Mouse (Mus musculus) adrenal gland, postnatal 10 days (tissue): ENCODE data around the gene Klhl22. TPM values are rescaled to one million over a fixed set of nuclear protein-coding genes. Genes with fewer than 3 reads are reported as not detected.

Experiments used
- DNase-seq: peaks from one replicate; pipeline ENCODE4 v3.0.0; 2021; ENCODE audit warnings: mixed read lengths
- total RNA-seq, 2 experiments: library from RNA; stranded (reverse); gene quantifications; 2 replicates each; pipeline ENCODE4 v1.2.3; 2021

Gene Klhl22
- total RNA-seq, 2 experiments from 2014 or later = 30.6 to 47.9 TPM

DNA sequence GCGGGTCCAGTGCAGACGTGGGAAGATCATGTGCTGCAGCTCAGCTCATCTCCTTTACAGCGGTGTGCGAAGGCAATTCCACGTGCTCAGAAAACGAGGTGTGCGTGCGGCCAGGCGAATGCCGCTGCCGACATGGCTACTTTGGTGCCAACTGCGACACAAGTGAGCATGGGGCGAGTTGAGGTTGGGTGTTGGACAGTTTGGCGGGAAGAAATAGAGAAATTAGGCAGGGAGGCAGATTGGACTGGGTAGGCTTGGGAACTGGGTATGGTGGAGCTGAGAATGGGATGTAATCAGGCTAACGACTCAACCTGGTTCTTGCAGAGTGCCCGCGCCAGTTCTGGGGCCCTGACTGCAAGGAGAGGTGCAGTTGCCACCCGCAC, 43.0 kb downstream of the Klhl22 start:
- no peak for DNase-seq

DNA sequence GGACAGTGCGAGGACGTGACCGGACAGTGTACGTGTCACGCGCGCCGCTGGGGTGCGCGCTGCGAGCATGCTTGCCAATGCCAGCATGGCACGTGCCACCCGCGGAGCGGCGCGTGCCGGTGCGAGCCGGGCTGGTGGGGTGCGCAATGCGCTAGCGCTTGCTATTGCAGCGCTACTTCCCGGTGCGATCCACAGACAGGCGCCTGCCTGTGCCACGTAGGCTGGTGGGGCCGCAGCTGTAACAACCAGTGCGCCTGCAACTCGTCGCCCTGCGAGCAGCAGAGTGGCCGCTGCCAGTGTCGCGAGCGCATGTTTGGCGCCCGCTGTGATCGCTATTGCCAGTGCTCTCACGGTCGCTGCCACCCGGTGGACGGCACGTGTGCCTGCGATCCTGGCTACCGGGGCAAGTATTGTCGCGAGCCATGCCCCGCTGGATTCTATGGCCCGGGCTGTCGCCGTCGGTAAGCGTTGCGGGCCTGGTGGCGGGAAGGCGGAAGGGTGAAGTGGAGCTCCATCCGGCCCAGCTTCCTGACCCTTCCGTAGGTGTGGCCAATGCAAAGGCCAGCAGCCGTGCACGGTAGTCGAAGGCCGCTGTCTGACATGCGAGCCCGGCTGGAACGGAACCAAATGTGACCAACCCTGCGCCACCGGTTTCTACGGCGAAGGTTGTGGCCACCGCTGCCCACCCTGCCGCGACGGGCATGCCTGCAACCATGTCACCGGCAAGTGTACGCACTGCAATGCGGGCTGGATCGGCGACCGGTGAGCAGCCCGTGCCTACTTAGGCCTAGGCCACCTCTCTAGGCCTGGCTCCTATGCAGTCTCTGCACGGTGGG, 43.6 kb downstream of the Klhl22 start:
- peak; percentile 50 for DNase-seq

DNA sequence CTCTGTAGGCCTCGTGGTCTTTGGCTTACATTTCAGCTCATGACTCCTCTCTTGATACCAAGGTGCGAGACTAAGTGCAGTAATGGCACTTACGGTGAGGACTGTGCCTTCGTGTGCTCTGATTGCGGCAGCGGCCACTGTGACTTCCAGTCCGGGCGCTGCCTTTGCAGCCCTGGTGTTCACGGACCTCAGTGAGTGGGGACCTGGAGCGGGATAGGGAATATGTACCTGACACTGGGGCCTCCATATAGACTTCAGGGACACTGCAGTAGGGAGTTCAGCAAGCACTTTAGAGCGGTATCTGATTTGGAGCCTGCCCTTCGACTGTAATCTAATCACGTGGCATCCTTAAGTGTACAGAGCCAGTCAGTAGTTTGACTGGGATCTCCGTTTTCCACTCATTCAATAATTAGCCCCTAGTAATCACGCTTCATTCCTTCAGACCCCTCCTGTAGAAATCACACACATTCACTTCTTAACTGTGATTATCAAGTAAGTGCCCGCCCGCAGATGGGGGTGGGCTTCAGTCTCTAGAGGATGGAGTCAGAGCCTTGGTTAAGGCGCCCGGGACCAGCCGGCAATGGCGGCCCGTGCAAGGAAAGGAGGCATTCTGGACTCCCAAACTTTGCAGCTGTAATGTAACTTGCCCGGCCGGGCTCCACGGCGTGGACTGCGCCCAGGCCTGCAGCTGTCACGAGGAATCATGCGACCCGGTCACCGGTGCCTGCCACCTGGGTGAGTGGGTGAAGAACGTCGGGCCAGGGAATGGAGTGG, 44.4 kb downstream of the Klhl22 start:
- DNase-seq = no peak

DNA sequence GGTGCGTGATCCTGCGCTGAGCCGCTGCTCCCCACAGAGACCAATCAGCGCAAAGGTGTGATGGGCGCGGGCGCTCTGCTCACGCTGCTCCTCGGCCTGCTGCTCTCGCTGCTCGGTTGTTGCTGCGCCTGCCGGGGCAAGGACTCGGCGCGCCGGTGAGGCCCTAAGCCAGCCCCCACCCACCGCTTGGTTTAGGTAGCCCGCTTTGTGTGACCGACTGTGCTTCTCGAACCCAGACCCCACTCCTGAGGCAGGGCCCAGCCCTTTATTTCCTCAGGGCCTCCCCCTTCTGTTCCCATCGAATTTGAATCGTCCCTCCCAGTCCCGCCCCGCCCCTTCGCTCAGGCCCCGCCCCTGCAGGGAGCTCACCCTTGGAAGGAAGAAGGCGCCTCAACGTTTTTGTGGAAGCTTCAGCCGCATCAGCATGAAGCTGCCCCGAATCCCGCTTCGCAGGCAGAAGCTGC, 45.1 kb downstream of the Klhl22 start:
- DNase-seq = peak; percentile 54

DNA sequence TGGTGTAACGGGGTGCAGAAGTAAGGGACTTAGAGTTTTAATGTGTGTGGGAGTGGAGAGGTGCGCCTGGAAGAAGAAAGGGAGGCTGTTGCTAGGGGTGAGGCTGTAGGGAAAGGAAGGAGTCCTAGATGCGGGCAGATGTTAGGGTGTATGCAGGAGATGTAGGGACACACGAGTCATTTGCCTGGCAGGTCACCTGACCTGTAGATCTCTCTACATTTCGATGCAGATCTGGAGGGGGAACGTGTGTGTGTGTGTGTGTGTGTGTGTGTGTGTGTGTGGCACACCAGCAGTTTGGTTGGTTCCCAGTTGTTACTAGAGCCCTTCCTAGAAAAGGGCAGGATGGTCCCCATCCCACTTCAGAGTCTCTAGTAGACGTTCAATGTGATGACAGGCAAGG, 45.6 kb downstream of the Klhl22 start:
- no peak for DNase-seq

DNA sequence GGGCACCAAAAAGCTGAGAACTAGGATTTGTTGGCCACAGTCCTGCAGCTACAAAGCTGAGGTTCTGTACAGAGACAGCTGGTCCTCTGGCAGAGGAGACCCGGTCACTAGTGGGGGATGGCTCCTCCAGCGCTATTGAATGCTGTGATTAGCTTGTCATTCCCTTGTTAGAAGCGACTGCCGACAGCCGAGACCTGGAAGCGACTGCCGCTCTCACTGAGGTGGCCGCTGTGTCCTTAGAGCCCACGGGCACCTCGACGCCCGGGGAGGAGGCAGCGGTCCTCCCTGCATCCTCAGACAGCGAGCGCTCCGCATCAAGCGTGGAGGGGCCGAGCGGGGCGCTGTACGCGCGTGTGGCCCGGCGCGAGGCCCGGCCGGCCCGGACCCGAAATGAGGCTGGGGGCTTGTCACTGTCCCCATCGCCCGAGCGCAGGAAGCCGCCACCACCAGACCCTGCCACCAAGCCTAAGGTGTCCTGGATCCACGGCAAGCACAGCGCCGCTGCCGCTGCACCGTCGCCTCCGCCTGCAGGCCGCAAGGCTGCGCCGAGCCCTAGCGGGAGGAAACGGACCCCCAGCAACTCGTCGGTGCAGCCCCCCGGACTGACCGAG, 47.3 kb downstream of the Klhl22 start:
- DNase-seq = no peak

DNA sequence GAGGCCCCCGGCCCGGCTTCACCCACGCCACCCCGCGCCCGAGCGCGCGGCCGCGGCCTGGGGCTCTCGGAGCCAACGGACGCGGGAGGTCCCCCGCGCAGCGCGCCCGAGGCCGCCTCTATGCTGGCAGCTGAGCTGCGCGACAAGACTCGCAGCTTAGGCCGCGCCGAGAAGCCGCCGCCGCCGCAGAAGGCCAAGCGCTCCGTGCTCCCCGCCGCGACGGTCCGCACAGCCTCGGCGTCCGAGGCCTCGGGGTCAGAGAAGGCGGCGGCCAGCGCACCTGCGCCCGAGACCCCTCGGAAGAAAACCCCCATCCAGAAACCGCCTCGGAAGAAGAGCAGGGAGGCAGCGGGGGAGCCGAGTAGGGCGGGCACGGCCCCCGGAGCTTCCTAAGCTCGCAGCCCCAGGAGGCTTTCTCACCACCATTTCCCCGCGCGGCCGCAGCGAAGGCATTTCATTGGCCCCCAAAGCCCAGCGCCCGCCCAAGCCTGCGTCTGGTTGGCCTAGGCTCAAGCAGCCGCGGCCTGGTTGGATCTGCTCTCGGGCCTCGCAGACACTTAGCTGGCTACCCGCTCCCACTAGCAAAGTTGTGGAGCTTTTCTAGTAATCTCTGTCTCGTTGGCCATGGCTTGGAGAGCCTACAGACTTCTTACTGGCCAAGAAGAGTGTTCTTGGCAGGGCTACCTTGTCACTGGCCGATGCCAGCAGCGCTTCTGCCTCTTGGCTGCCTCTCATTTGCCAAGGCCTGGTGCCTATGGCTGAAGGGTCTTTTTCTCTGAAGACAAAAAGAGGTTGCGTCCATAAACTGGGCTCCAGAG, 48.0 kb downstream of the Klhl22 start:
- DNase-seq = peak; percentile 92

DNA sequence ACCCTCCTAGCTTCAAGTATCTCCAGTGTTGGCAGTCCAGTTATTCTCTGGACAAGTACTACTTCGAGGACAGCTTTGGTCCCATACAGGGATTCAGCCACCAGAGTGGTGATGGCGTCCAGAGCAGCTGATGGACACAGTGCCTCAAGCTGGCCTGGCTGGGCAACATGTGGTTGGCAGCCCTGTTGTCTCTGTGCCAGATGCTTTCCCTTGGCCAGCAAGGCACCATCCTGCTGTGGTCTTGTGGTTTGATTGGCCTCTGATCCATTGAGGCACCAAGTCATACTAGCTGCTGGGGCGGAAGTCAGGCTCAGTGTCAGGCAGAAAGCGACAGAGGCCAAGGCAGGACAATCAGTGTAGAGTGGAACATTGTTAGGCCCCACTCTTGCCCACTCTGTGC, 49.7 kb downstream of the Klhl22 start:
- DNase-seq = no peak

DNA sequence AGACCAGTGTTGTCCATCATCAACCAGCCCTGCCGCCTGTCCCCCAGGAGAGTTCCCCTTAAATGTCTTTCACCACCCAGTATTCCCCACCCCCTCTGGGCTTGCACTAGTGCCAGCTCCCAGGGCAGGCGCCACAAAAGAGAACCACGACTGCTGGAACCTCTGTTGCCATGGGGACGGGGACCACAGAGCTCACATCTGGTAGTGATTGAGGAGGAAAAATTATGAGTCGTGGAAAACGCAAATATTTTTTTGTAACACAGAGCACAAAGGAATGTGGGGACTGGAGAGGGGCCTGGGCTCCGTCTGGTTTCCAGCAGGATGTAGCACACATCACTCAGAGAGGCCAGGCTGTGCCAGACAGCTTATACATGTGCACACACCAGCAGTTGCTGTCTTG, 50.3 kb downstream of the Klhl22 start:
- no peak for DNase-seq

DNA sequence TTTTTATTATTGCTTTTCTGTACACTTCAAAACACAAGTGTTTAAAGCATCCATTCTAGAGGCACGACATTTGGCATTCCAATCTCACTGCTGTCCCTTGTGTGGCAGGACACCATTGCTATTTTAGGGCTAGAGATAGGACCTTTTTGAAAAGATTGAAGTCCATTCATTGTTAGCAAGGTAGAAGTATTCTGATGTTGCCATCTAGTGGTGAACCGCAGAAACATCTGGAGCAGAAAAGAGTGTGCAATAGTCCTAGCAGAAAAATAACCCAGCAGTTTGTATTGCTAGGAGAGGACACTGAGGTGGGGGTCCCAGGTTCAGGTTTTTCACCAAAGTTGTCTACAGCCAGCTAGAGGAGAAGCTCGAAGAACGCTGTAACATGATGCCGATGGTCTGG, 52.7 kb downstream of the Klhl22 start:
- DNase-seq = peak; percentile 33

DNA sequence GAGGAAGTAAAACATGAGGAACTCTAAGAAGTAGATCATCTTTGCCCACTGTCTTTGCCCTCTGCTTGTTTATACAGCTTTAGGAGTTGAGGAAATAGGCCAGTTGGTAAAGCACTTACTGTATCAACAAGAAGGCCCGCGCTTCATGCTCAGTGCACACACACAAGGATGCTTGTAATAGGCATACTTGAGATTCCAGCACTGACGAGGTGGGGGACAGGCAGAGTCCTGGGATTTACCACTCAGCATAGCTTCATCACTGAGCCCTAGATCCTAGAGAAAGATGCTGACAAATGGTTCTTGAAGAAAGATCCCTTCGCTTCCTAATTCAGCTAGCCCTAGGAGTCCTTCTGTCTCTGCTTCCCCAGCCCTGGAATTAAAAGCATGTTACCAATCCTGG, 53.8 kb downstream of the Klhl22 start:
- no peak for DNase-seq

DNA sequence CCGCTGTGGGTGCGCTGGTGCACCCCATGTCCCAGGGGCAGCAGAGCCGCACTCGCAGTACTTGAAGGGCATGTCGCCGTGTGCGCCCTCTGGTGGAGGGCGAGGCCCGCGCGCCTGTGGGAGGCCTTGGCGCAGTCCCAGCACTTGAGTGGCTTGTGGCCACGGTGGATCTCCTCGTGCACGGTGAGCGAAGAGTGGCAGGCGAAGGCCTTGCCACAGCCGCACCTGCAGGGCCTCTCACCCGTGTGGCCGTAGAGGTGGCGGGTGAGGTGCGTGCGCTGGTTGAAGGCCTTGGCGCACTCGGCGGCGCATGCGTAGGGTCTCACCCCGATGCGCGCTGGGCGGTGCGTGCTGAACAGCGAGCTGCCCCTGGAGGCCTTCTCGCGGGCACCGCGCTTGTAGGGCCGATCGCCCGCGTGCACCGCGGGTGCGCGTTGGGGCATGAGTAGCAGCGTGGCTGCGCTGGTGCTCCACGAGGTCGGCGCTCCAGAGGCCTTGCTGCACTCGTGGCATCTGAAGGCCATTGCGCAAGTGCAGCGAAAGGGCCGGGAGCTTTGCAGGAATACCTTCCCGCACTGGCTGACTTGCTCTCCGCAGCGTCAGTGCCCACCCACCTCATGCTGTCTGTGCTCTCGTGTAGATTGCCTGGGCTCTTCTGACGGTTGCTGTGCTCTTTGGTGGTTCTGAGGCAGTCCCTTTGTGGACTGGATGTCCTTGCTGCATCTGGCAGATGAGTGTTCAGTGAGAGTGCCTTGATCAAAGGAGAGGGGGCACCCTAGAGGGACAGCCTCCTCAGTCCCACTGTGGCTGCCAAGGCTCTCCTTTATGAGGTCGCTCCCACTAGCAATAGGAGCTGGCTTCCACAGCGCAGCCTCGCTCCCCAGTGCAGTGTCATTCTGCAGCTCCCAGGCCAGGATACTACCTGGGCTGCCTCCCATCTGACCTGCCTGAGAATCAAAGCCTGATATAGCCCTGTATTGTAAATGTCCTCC, 56.3 kb downstream of the Klhl22 start:
- peak; percentile 77 for DNase-seq

DNA sequence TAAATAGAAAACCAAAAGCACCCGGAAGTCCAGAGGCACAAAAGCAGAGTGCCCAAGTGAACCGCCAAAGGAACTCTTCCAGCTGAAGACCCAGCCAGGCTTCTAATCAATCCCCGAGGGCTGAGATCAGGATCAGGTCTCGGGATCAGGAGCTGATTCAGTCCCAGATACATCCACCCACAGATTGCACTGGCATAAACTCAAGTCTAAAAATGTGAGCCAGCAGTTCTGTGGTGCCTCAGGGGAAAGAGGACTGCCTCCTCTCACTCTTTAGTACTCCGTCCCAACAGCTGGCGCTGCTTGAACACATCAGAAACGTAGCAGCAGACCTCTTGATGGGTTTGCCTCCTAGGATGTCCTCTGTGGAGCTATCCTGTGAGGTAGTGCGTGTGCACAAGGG, 57.1 kb downstream of the Klhl22 start:
- no peak for DNase-seq

DNA sequence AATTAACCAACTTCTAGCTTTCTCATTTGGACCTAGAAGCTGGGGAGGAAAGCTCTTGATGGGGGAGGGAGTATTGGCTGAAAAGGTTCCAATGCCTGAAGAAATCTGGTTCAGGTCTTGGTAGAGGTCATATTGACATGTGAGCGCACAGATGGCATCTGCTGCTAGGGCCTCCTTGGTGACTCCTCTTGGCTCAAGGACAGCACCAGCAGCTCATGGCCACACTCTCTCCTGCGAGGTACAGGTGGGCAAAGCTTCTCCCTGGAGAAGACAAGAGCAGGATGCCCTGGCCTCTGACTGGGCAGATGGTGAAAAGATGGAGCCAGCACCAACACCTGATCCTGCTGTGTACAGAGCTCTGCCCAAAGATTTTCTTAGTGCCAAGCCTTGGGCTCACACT, 67.1 kb downstream of the Klhl22 start:
- no peak for DNase-seq

DNA sequence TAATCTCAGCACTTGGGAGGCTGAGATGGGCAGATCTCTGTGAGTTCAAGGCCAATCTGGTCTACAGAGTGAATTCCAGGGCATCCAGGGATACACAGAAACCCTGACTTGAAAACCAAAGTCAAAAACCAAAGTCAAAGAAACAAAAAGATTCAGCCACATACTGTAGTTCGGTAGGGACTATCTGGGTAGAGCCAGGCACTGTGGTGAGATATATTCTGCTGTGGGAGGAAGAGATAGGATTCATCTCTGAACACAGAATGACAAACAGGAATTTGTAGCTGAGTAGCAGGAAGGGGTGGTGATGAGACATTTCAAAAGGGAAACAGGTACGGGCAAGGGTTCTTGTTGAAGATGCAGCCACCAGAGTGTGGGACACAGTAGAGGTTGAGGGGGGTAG, 68.8 kb downstream of the Klhl22 start:
- DNase-seq = no peak

DNA sequence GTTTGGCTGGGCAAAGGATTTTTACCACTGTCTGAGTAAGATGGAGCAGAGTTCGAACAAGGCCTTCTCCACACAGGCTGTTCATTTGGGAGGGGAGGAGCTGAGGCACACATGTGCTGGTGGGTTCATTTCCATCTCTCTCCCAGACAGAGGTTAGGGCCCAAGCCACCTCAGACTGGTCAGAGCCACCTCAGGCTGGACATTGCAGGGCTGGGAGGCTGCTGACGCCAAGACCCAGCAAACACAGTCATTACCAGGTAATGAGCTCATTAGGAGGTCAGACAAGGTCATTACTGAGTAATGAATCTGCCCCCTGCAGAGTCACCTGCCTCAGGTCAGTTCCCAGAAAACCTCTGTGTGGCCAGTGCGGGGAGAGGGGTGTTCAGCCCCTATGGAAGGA, 69.4 kb downstream of the Klhl22 start:
- no peak for DNase-seq

DNA sequence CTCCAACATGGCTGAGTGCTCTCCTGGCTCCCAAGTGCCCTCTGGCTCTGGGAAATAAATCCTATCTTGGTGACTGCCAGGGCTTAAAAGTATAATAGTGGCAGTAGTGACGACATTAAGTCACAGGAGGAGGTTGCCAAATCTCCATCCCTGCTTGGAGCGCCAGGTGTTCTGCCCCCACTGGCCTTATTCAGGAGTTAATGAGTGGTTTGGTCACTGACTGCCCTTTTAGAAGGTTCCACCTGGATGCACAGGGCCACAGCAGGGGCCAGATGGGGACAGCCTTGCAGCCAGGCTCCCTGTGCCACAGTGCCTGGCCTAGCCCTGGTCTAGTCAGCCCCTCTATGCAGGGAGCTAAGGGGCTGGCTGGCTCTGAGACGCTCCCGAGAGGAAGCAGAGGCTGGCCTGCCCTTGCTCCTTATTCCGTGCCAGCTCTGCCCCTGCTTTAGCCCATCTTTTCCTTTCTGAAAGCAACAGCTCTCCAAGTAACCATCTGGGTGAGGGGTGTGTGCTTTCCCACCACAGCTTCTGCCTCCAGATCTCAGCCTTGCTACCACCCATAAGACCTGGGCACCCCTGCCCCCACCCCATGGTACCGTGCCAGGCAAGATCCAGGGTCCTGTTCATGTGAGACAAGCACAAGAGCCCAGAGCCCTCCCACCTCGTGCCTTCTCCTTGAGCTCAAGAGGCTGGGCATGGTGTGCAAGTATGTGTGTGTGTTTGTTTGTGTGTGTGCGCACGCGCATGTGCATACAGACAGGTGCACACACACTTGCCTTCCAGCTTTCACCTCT, 71.2 kb downstream of the Klhl22 start:
- DNase-seq = no peak

DNA sequence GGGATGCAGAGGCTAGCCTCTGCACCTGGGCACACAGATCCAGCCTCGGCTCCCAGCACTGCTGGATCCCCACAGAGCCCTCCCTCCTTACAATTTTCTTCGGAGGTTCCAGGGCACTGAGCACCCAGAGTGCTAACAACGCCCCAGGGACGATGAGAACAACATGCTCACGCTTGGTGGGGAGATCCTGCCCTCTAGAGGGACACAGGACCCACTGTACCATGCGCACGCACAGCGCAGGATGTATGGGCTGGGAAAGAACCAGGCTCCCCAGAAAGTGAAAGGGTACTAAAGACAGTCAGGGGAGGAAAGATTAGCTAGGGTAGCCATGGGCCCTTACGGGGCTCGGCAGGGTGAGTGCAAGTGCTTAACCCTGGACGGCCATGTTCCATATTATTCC, 72.4 kb downstream of the Klhl22 start:
- DNase-seq = no peak

DNA sequence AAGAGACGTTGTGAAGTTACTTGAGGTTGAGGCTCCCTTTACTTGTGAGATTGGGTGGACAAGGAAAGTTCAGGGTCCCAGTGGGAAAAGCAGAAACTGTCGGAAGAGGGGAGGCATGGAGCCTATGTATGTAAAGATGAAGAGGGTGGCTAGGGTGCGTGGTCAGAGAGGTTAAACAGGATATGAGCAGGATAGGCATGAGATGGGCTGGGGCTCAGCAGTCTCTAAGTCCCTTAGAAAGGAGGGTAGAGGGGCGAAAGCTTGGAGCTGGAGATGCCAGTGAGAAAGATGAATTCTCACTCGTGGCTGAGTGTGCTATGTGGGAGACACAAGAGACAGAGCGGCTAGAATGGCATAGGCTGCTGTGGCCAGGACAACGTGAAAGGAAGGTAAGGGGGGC, 73.4 kb downstream of the Klhl22 start, which contains the start of gene B830017H08Rik:
TSS of gene B830017H08Rik (plus strand) at position 301 of the 400 bp plus-strand sequence.
- DNase-seq = no peak

DNA sequence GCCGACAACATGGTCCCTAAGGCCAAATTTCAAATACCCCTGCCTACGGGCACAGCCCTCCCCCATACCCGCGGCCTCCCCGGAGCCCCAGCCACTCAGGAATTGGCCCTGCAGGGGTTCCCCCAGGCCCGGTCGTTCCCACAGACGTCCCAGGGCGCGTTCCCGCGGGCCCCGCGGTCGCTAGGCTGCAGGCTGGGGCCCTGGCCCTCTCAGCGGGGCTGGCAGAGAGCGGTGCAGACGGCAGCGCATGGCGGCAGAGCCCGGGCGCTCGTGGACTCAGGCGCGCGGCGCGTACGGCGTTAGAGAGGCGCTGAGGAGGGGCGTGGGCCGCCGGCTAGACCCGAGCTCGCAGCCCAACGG, 73.9 kb downstream of the Klhl22 start:
- DNase-seq = peak; percentile 30
